Mouse (Mus musculus) retina, postnatal 1 day (tissue): ENCODE measurements around the gene Cep41.

Source experiments
- DNase-seq: peaks from one replicate; pipeline ENCODE4 v3.0.0-alpha.2; 2012

The Cep41 gene

GRCm38 (mm10) chr6:30710371-30711364 lies 17.1 kb upstream of the Cep41 start:
- DNase-seq: no peak

- peak; percentile 48 for DNase-seq
Measured at GRCm38 (mm10) chr6:30709115-30709514, 15.6 kb upstream of the Cep41 start.

- no peak for DNase-seq
Measured at GRCm38 (mm10) chr6:30703977-30704602, 10.5 kb upstream of the Cep41 start.

GRCm38 (mm10) chr6:30703476-30703875 lies 9.9 kb upstream of the Cep41 start:
- DNase-seq: no peak

- no peak for DNase-seq
Measured at GRCm38 (mm10) chr6:30702881-30703280, 9.3 kb upstream of the Cep41 start.

- no peak for DNase-seq
Measured at GRCm38 (mm10) chr6:30700182-30700581, 6.6 kb upstream of the Cep41 start.

GRCm38 (mm10) chr6:30698036-30698435 lies 4.5 kb upstream of the Cep41 start:
- DNase-seq: no peak

GRCm38 (mm10) chr6:30697464-30697863 lies 3.9 kb upstream of the Cep41 start:
- no peak for DNase-seq

GRCm38 (mm10) chr6:30695124-30695523 lies 1.6 kb upstream of the Cep41 start:
- no peak for DNase-seq

GRCm38 (mm10) chr6:30694209-30694608 lies 660 bp upstream of the Cep41 start:
- DNase-seq: no peak

GRCm38 (mm10) chr6:30692826-30693225 lies 723 bp downstream of the Cep41 start:
- DNase-seq: no peak

GRCm38 (mm10) chr6:30687198-30687597 lies 6.4 kb downstream of the Cep41 start:
- DNase-seq: no peak

- DNase-seq: no peak
Measured at GRCm38 (mm10) chr6:30684570-30684969, 9.0 kb downstream of the Cep41 start.

- no peak for DNase-seq
Measured at GRCm38 (mm10) chr6:30681935-30682900, 11.3 kb downstream of the Cep41 start.

- no peak for DNase-seq
Measured at GRCm38 (mm10) chr6:30680442-30680841, 13.1 kb downstream of the Cep41 start.

GRCm38 (mm10) chr6:30679567-30679966 lies 14.0 kb downstream of the Cep41 start:
- DNase-seq: no peak

GRCm38 (mm10) chr6:30678482-30678881 lies 15.1 kb downstream of the Cep41 start:
- DNase-seq: peak; percentile 51

- no peak for DNase-seq
Measured at GRCm38 (mm10) chr6:30677591-30677990, 16.0 kb downstream of the Cep41 start.

- DNase-seq: no peak
Measured at GRCm38 (mm10) chr6:30676506-30676905, 17.0 kb downstream of the Cep41 start.

GRCm38 (mm10) chr6:30675281-30675771 lies 18.2 kb downstream of the Cep41 start:
- DNase-seq: peak; percentile 59

- DNase-seq: no peak
Measured at GRCm38 (mm10) chr6:30674714-30675280, 18.8 kb downstream of the Cep41 start.
